Mouse (Mus musculus): ENCODE data around the gene Sh3bp5l.

DNA sequence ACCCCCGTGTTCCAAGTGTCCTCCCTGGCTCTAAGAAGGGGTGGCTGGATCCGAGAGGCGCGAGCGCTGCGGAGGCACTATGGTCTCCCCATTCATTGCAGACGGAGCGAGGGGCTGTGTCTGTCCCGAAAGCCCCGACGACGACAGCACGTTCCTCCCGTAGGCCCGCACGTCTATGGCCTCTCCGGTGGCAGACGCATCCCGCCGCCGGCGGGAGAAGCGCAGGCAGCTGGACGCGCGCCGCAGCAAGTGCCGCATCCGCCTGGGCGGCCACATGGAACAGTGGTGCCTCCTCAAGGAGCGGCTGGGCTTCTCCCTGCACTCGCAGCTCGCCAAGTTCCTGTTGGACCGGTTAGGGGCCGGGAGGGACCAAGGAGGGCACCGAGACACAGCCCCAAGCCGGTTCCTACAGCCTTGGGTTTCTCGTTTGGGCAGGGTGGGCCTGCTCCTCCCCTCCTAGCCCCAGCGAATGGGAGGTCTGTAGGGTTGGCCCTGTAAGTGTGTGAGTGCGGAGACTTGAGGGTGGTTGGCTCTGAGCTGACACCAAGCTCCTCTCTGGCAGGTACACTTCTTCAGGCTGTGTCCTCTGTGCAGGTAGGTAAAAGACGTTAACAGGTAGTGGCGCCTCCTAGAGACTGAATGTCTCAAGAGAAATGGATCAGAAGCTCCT lies 23.0 kb upstream of the Sh3bp5l start:
- TF ChIP-seq EP300 (IDR thresholded peaks at IDR 0.05; ENCODE audit: low read depth), result no peak
- TF ChIP-seq CTCF (IDR thresholded peaks at IDR 0.05; ENCODE audit: low read depth), result peak; percentile 29; the same call in 1 of the 2 replicates
